Mouse (Mus musculus) heart, postnatal 36 days (tissue): ENCODE measurements around the gene Lpin3. TPM values are rescaled to one million over a fixed set of nuclear protein-coding genes. Genes with fewer than 3 reads are reported as not detected.

Source experiments
- DNase-seq, 2 experiments: peaks; one replicate each; pipeline ENCODE4 v3.0.0; 2021 to 2022
- intact Hi-C: fragments of 180-260 bp; cut with DNase I; formaldehyde crosslinking; loops from one replicate; pipeline ENCODE4 v1.15.1; 2025
- total RNA-seq, 2 experiments: library from RNA; stranded (reverse); gene quantifications; 2 replicates each; pipeline ENCODE4 v1.2.3; 2021

Gene Lpin3
- total RNA-seq, 2 experiments from 2014 or later: 4.1 to 7.0 TPM

GRCm38 (mm10) chr2:160884830-160885229 is 4.4 kb downstream of the Lpin3 start:
- intact Hi-C loops: loop anchor here (5.0 kb wide), 1 partner anchor 117 kb away; no protein-coding TSS in a partner anchor

GRCm38 (mm10) chr2:160886221-160886620 is 5.8 kb downstream of the Lpin3 start:
- no peak for DNase-seq
- intact Hi-C loops: loop anchor here (5.0 kb wide), 1 partner anchor 116 kb away; no protein-coding TSS in a partner anchor

More at GRCm38 (mm10) chr2:160884830-160885229, 4.4 kb downstream of the Lpin3 start:
- DNase-seq: peak; percentile 55 to 75

GRCm38 (mm10) chr2:160887284-160887683 is 6.8 kb downstream of the Lpin3 start:
- DNase-seq: peak; percentile 85 to 87
- intact Hi-C loops: loop anchor here (1.0 to 5.0 kb wide), 4 partner anchors 115 to 289 kb away; no protein-coding TSS in a partner anchor

GRCm38 (mm10) chr2:160887859-160888258 is 7.4 kb downstream of the Lpin3 start:
- intact Hi-C loops: loop anchor here (1.0 to 5.0 kb wide), 4 partner anchors 114 to 290 kb away; no protein-coding TSS in a partner anchor

DNA sequence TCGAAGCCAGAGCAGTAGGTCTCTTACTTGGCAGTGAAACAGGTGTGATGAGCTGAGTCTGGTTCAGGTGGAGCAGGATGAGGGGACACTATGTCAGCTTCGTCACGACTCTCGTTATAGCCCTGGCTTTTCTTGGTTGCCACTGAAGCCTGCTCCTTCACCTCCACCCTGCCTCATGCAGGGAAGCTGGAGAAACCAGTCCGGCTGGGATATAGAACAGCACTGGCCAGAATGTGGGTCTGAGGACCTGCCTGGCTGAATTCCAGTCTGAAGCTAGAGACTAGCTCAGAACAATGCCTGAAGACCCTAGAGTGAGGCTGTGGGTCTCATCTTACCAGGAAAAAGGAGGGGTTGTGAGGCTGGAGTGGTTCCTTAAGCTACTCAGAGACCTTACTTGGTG is 10.6 kb downstream of the Lpin3 start:
- no peak for DNase-seq
- intact Hi-C loops: no loop called here

More at GRCm38 (mm10) chr2:160887859-160888258, 7.4 kb downstream of the Lpin3 start:
- no peak for DNase-seq

DNA sequence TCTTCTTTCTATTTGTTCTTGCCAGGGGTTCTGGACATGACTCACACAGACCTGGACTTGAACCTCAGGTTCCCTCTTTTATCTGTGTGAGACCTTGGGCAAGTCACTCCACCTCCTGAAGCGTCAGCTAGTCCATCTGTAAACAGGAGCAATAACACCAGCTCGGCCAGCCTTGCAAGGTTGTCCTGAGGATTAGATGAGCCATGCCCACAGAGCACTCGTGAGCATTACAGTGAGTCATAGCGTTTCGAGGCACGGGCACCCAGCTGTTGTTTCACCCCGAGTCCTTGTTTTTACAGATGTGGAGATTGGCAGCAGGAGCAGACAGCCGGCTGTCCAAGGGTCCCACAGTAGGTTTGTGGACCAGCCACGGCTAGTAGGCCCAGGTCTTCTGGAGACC is 11.2 kb downstream of the Lpin3 start:
- intact Hi-C loops: no loop called here
- no peak for DNase-seq

GRCm38 (mm10) chr2:160901656-160902412 is 21.4 kb downstream of the Lpin3 start:
- no peak for DNase-seq
- intact Hi-C loops: no loop called here

DNA sequence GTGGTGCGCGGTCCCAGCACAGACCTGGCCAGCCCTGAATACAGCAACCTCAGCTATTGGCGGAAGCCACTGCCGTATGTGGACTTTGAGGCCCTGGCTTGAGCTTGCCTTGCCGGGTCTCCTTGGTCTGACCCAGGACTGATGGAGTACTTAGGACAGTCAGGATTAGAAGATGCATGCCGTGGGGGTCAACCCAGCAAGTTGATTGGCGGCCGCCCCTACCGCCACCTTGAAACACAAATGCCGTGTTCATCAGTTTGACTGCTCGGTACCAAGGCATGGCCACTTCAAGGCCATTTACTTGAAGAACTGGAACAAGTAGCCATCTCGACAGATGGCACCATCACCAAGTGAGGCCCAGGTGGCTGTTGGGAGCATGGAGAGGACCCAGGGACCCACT is 24.8 kb downstream of the Lpin3 start:
- DNase-seq: no peak
- intact Hi-C loops: no loop called here

DNA sequence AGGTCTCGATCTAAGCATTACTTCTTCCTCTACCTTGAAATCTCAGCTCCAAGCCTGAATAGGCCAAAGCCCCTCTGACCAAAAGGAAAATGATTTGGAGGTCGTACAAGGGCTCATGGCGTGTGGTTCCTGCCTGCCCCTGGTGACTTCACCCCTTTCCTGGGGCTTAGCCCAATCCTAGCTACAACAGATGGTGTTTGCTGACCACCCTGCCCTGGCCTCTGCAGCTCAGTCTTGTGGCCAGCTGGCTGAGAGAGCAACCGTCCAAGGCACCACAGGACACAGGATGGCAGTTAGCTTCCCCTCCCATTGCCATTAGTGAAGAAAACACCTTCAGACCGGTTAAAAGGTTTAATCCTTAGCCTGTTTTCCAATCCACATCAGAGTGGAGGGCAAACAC is 25.6 kb downstream of the Lpin3 start:
- DNase-seq: no peak
- intact Hi-C loops: no loop called here

- DNase-seq: no peak
Measured at GRCm38 (mm10) chr2:160908607-160909006, 28.1 kb downstream of the Lpin3 start.

DNA sequence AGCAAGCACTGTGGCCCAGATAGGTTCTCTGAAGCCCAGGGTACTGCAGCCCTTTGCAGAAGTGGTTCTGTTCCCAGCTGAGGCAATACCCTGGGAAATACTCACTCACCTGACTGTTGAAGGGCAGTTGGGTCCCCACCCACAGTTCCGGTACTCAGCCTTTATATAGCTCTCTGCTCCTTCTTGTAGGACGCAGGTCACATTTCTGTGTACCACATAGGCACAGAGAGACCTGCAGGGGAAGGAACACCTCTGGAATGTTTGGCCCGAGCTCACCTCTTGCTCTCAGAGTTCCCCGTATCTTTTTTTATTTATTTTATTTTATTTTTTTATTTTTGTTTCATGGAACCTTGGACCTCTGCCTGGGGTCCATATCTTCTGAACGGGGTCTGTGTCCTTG is 30.2 kb downstream of the Lpin3 start:
- no peak for DNase-seq
- intact Hi-C loops: no loop called here

More at GRCm38 (mm10) chr2:160908607-160909006, 28.1 kb downstream of the Lpin3 start:
- intact Hi-C loops: no loop called here

DNA sequence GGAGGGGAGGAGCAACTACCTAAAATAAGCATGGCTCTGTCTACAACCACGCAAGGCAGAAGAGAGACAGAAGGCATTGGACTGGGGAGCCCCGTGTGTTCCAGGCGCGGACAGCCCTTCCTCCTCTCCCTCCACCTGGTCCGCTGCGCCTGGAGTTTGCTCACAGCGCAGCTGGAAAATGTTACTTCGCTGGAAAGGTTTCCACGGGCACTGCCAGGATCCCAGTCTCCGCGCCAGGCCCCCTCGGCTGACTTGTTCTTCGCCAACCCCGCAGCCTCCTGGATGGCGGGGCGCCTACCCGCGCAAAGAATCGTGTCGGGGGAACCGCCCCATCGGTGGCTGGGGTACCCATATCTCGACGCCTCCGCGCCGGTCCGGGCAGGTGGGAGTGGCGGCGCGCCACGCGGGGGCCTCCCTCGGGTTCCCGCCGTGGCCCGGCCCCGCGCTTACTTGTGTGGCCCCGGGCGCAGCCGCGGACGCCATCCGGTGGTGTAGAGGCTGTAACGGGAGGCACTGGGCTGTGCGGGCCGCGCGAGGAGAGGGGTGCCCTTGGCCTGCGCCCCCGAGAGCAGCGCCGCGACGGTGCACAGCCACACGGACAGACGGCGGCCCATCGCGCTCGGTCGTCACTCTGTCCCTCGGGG is 31.2 kb downstream of the Lpin3 start:
- intact Hi-C loops: no loop called here
- peak in 1 of 2 experiments; percentile 21 for DNase-seq

DNA sequence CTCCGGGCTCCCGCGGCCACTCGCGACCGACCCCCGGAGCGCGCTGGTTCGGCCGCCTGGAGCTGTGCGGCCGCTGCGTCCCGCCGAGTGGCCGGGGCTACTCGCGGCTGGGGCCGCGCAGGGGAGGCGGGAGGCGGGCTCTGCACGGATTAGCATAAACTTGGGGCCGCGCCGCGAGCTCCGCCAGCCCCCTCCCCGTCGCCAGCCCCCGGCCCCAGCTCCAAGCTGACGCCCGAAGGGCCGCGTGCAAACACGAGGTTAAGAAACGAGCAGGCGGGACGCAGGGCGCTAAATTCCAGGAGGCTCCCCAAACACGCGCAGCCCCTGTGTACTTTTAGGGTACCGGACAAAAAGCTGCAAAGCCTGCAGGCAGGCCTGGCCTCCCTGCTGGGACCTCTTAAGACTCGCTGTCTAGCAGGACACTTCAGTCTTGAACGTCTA is 31.8 kb downstream of the Lpin3 start, which contains the start of gene Emilin3:
Emilin3 (minus strand) TSS at position 98 of the 441 bp plus-strand sequence.
- intact Hi-C loops: no loop called here
- DNase-seq: no peak

- DNase-seq: no peak
- intact Hi-C loops: no loop called here
Measured at GRCm38 (mm10) chr2:160914656-160915055, 34.2 kb downstream of the Lpin3 start.

GRCm38 (mm10) chr2:160915821-160916610 is 35.5 kb downstream of the Lpin3 start:
- no peak for DNase-seq
- intact Hi-C loops: no loop called here

DNA sequence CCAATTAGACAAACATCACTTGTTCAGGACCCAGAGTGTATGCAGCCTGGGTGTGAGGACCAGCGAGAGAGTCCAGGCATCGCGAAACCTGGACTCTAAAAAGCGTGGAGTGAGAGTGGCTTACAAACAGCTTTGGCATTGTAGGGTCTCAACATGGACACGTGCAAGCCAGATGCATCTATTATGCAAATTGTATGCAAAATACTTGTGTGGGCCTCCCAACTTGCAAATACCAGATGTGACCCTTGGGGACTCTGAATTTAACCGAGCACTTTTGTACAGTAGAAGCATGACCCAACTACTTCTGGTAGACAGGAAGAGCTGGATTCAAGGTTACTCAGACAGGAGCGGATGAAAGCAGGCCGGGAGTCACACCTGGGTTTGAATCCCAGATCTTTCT is 36.2 kb downstream of the Lpin3 start:
- DNase-seq: no peak
- intact Hi-C loops: no loop called here

GRCm38 (mm10) chr2:160917313-160917712 is 36.8 kb downstream of the Lpin3 start:
- no peak for DNase-seq
- intact Hi-C loops: no loop called here

GRCm38 (mm10) chr2:160918154-160918929 is 37.9 kb downstream of the Lpin3 start:
- intact Hi-C loops: no loop called here

DNA sequence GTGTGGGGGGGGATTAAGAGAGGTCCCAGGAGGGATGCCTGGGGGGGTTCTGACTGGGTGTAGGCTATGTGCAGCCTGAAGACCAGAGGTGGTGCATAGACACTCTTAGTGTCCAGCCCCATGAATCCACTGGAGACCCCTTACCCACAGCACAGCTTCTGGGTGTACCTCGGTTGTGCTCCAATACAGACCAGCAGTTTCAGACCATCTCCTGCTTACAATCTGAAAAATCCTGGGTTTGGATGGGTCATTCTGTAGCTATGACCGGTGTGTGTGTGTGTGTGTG is 38.4 kb downstream of the Lpin3 start:
- intact Hi-C loops: no loop called here
- no peak for DNase-seq

More at GRCm38 (mm10) chr2:160918154-160918929, 37.9 kb downstream of the Lpin3 start:
- no peak for DNase-seq

- intact Hi-C loops: no loop called here
- no peak for DNase-seq
Measured at GRCm38 (mm10) chr2:160921285-160921684, 40.8 kb downstream of the Lpin3 start.
